Mouse (Mus musculus): Measurements from ENCODE around the gene Cdc42se2. TPM values are rescaled to one million over a fixed set of nuclear protein-coding genes. Genes with fewer than 3 reads are reported as not detected.

The Cdc42se2 gene
- polyA plus RNA-seq, 1 experiment: 127 TPM

DNA sequence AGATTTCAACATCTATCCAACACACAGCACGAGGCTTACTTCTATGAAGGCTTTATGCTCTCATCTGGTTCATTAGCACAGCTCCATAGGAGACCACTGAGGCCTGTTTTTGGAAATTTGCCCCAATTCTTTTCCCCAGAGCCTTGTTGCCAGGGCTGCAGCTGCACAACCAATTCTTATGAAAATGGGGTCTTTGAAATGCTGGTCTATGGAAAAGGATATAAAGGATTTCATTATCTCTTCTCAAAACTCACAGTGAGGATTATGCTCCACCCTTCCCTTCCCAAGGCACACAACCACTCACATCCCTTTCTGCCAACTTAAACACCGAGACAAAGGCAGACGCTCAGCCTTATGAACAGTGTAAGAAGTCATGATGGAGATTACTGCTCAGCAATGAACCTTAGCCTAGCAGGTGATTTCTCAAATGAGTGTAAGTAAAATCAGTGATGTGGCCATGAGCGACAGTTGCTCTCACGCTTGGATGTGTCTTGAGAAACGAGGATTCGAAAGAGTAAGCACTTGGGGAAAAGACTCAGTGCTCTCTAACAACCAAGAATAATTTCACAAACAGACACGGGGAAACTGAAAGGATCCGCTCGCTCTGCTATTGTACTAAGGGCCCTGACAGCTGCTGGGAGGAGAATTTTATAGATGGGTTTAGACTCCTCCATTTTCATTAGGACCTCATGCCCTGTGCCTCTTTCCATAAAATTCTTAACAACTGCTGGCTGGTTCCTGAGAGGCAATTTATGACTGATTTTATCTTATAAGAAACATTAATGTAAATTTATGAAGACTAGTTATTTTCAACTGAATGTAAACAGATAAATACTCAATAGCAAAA is 33.0 kb downstream of the Cdc42se2 start:
- 97% methylated on average over 10 of the region's 10 CpGs for WGBS
- Histone ChIP-seq H3K36me3 (ENCODE audit: control insufficient read depth, insufficient read depth, low read length) (peaks cover 54% of the 10 kb centered on the region), H3K27ac (ENCODE audit: control insufficient read depth, insufficient read depth, low read length) (no peak overlapping the region), H3K4me3 (ENCODE audit: control insufficient read depth, insufficient read depth, low read length) (no peak overlapping the region), H3K4me1 (replicated peaks; ENCODE audit: control insufficient read depth, insufficient read depth, low read length) (peaks cover 4% of the 10 kb centered on the region; the same call in 1 of the 2 replicates), H3K27me3 (ENCODE audit: control insufficient read depth, insufficient read depth, low read length) (no peaks in the 10 kb centered on the region)
- TF ChIP-seq CTCF (IDR thresholded peaks at IDR 0.05; ENCODE audit: borderline replicate concordance, control insufficient read depth, extremely low read depth, insufficient read depth, low read length, poor library complexity) (no peak), POLR2A (IDR thresholded peaks at IDR 0.05; ENCODE audit: control insufficient read depth, extremely low read depth, insufficient read depth, low read length, poor library complexity) (no peak)
- no peak for DNase-seq

DNA sequence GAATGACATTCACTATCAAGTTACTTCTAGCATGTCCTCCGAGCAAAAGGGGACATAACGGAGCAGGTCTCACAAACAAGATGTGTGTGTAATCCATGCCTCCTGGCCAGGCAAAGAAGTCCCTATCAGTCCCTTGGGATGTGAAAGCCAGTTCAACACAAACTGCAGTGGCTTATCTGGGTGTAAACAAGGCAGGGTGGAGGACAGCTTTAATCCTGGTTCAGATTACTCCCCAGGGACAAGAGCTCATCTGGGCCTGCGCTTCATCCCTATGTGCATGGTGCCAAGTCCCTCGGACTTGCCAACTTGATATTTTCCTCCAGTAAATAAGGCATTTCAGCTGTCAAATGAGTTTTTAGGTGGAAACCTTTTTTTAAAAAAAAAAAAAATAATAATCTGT is 36.0 kb downstream of the Cdc42se2 start:
- Histone ChIP-seq H3K4me1 (replicated peaks; ENCODE audit: control insufficient read depth, insufficient read depth, low read length) (no peaks in the 10 kb centered on the region), H3K36me3 (ENCODE audit: control insufficient read depth, insufficient read depth, low read length) (peaks cover 57% of the 10 kb centered on the region), H3K27me3 (ENCODE audit: control insufficient read depth, insufficient read depth, low read length) (no peaks in the 10 kb centered on the region), H3K4me3 (ENCODE audit: control insufficient read depth, insufficient read depth, low read length) (no peak overlapping the region), H3K27ac (ENCODE audit: control insufficient read depth, insufficient read depth, low read length) (no peak overlapping the region)
- no peak for DNase-seq
- TF ChIP-seq CTCF (IDR thresholded peaks at IDR 0.05; ENCODE audit: borderline replicate concordance, control insufficient read depth, extremely low read depth, insufficient read depth, low read length, poor library complexity): no peak
- TF ChIP-seq POLR2A (IDR thresholded peaks at IDR 0.05; ENCODE audit: control insufficient read depth, extremely low read depth, insufficient read depth, low read length, poor library complexity): no peak
- WGBS: 97% methylated on average over 4 of the region's 4 CpGs

GRCm38 (mm10) chr11:54748891-54749290 is 38.6 kb downstream of the Cdc42se2 start:
- H3K4me1 ChIP-seq (replicated peaks; ENCODE audit: control insufficient read depth, insufficient read depth, low read length): no peaks in the 10 kb centered on the region
- H3K27me3 ChIP-seq (ENCODE audit: control insufficient read depth, insufficient read depth, low read length): no peaks in the 10 kb centered on the region
- peaks cover 31% of the 10 kb centered on the region for H3K36me3 ChIP-seq (ENCODE audit: control insufficient read depth, insufficient read depth, low read length)
- no peak overlapping the region for H3K4me3 ChIP-seq (ENCODE audit: control insufficient read depth, insufficient read depth, low read length)
- no peak overlapping the region for H3K27ac ChIP-seq (ENCODE audit: control insufficient read depth, insufficient read depth, low read length)
- TF ChIP-seq CTCF (IDR thresholded peaks at IDR 0.05; ENCODE audit: borderline replicate concordance, control insufficient read depth, extremely low read depth, insufficient read depth, low read length, poor library complexity): no peak
- no peak for TF ChIP-seq POLR2A (IDR thresholded peaks at IDR 0.05; ENCODE audit: control insufficient read depth, extremely low read depth, insufficient read depth, low read length, poor library complexity)
- DNase-seq: no peak

DNA sequence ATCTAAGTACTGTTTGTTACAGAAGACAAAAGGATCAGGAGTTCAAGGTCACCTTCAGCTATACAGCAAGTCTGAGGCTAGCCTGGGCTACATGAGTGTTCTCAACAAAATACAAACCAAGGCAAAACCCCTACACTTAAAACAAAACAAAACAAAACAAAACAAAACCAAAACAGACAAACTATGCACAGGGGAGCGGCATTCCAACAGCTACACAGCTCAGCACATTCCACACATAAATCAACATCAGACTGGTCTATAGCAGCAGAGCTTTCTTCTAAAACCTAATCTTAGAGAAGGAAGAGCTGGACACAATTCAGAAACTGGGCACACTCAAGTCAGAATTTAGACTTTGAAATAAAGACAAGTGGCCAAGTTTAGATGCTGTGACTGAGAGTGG is 43.2 kb downstream of the Cdc42se2 start:
- Histone ChIP-seq H3K36me3 (ENCODE audit: control insufficient read depth, insufficient read depth, low read length) (peaks cover 17% of the 10 kb centered on the region), H3K27me3 (ENCODE audit: control insufficient read depth, insufficient read depth, low read length) (no peaks in the 10 kb centered on the region), H3K4me3 (ENCODE audit: control insufficient read depth, insufficient read depth, low read length) (no peak overlapping the region), H3K4me1 (replicated peaks; ENCODE audit: control insufficient read depth, insufficient read depth, low read length) (peaks cover 2% of the 10 kb centered on the region; the same call in 1 of the 2 replicates), H3K27ac (ENCODE audit: control insufficient read depth, insufficient read depth, low read length) (no peak overlapping the region)
- 98% methylated on average over 1 of the region's 1 CpGs for WGBS
- TF ChIP-seq POLR2A (IDR thresholded peaks at IDR 0.05; ENCODE audit: control insufficient read depth, extremely low read depth, insufficient read depth, low read length, poor library complexity) (no peak), CTCF (IDR thresholded peaks at IDR 0.05; ENCODE audit: borderline replicate concordance, control insufficient read depth, extremely low read depth, insufficient read depth, low read length, poor library complexity) (no peak)
- no peak for DNase-seq

- peaks cover 2% of the 10 kb centered on the region; the same call in 1 of the 2 replicates for H3K4me1 ChIP-seq (replicated peaks; ENCODE audit: control insufficient read depth, insufficient read depth, low read length)
- peaks cover 26% of the 10 kb centered on the region for H3K36me3 ChIP-seq (ENCODE audit: control insufficient read depth, insufficient read depth, low read length)
- no peak for DNase-seq
- TF ChIP-seq CTCF (IDR thresholded peaks at IDR 0.05; ENCODE audit: borderline replicate concordance, control insufficient read depth, extremely low read depth, insufficient read depth, low read length, poor library complexity) (no peak), POLR2A (IDR thresholded peaks at IDR 0.05; ENCODE audit: control insufficient read depth, extremely low read depth, insufficient read depth, low read length, poor library complexity) (no peak)
- 84% methylated on average over 2 of the region's 2 CpGs for WGBS
- no peak overlapping the region for H3K27ac ChIP-seq (ENCODE audit: control insufficient read depth, insufficient read depth, low read length)
- no peak overlapping the region for H3K4me3 ChIP-seq (ENCODE audit: control insufficient read depth, insufficient read depth, low read length)
- no peaks in the 10 kb centered on the region for H3K27me3 ChIP-seq (ENCODE audit: control insufficient read depth, insufficient read depth, low read length)
Observed at GRCm38 (mm10) chr11:54741330-54741729, 46.1 kb downstream of the Cdc42se2 start.

- Histone ChIP-seq H3K36me3 (ENCODE audit: control insufficient read depth, insufficient read depth, low read length) (peaks cover 36% of the 10 kb centered on the region), H3K27me3 (ENCODE audit: control insufficient read depth, insufficient read depth, low read length) (no peaks in the 10 kb centered on the region), H3K4me1 (replicated peaks; ENCODE audit: control insufficient read depth, insufficient read depth, low read length) (peaks cover 5% of the 10 kb centered on the region; the same call in 1 of the 2 replicates), H3K27ac (ENCODE audit: control insufficient read depth, insufficient read depth, low read length) (no peak overlapping the region), H3K4me3 (ENCODE audit: control insufficient read depth, insufficient read depth, low read length) (no peak overlapping the region)
- no peak for DNase-seq
- 96% methylated on average over 4 of the region's 4 CpGs for WGBS
- TF ChIP-seq CTCF (IDR thresholded peaks at IDR 0.05; ENCODE audit: borderline replicate concordance, control insufficient read depth, extremely low read depth, insufficient read depth, low read length, poor library complexity) (no peak), POLR2A (IDR thresholded peaks at IDR 0.05; ENCODE audit: control insufficient read depth, extremely low read depth, insufficient read depth, low read length, poor library complexity) (no peak)
Observed at GRCm38 (mm10) chr11:54739012-54739750, 48.3 kb downstream of the Cdc42se2 start.

Measured in thymus, adult 2 months (tissue).